Mouse (Mus musculus) midbrain, embryonic 16.5 days (tissue): ENCODE results near the gene Mfsd4b4. TPM values are rescaled to one million over a fixed set of nuclear protein-coding genes. Genes with fewer than 3 reads are reported as not detected.

Experiments
- ATAC-seq: fragments of 200-750 bp; cut with Nextera tagmentation; 2 replicates; pipeline ENCODE4 v1.8.0; 2017; ENCODE audit warnings: moderate TSS enrichment
- H3K27ac ChIP-seq: fragments of 300-500 bp; sonication (generic); 2 replicates; pipeline ENCODE4 v1.5.1; 2014; ENCODE audit warnings: mild to moderate bottlenecking, low read length, mixed read lengths
- H3K27me3 ChIP-seq: fragments of 300-500 bp; sonication (generic); 2 replicates; pipeline ENCODE4 v1.6.1; 2014; ENCODE audit warnings: low read depth, low read length, mixed read lengths; ENCODE audit not compliant: control insufficient read depth, insufficient read depth
- H3K36me3 ChIP-seq: fragments of 300-500 bp; sonication (generic); 2 replicates; pipeline ENCODE4 v1.6.1; 2014; ENCODE audit warnings: mild to moderate bottlenecking, low read length, moderate library complexity, mixed read lengths; ENCODE audit not compliant: control insufficient read depth, insufficient read depth
- H3K4me1 ChIP-seq: fragments of 300-500 bp; sonication (generic); 2 replicates; pipeline ENCODE4 v1.6.1; 2014; ENCODE audit warnings: mild to moderate bottlenecking, low read length, mixed read lengths; ENCODE audit not compliant: control insufficient read depth, insufficient read depth
- H3K4me2 ChIP-seq: fragments of 300-500 bp; sonication (generic); 2 replicates; pipeline ENCODE4 v1.6.1; 2014; ENCODE audit warnings: mild to moderate bottlenecking, low read length, mixed read lengths
- H3K4me3 ChIP-seq: fragments of 300-500 bp; sonication (generic); 2 replicates; pipeline ENCODE4 v1.5.1; 2014; ENCODE audit warnings: low read depth, mild to moderate bottlenecking, low read length, moderate library complexity, mixed read lengths
- H3K9ac ChIP-seq: fragments of 300-500 bp; sonication (generic); 2 replicates; pipeline ENCODE4 v1.6.1; 2014; ENCODE audit warnings: low read depth, low read length, mixed read lengths
- H3K9me3 ChIP-seq: fragments of 300-500 bp; sonication (generic); replicated peaks from 2 replicates; pipeline ENCODE4 v1.6.1; 2014; ENCODE audit warnings: mild to moderate bottlenecking, low read length, mixed read lengths; ENCODE audit not compliant: control insufficient read depth, poor library complexity, severe bottlenecking
- WGBS: fragments of 180-500 bp; shearing (Covaris S2); extraction: QIAGEN DNeasy Blood & Tissue Kit; methylation state at CpG from one replicate; pipeline ENCODE4 v1.1.7; 2014; 5-methylcytosine and 5-hydroxymethylcytosine counted together
- polyA plus RNA-seq: library from polyadenylated mRNA; unstranded; fragments of >200 nt; fragmentation: Nextera tagmentation; extraction: Ambion mirVana; gene quantifications from 2 replicates; pipeline ENCODE4 v1.2.1, GENCODE M21; 2015

Gene Mfsd4b4
- polyA plus RNA-seq, 1 experiment from 2014 or later = 5.2 TPM

GRCm38 (mm10) chr10:39896503-39896902, 2.5 kb downstream of the Mfsd4b4 start:
- Histone ChIP-seq H3K27ac (no peak overlapping the region), H3K4me2 (no peak overlapping the region), H3K36me3 (no peaks in the 10 kb centered on the region), H3K9me3 (no peaks in the 10 kb centered on the region), H3K4me1 (peaks cover 12% of the 10 kb centered on the region), H3K9ac (no peak overlapping the region), H3K27me3 (no peaks in the 10 kb centered on the region), H3K4me3 (no peak overlapping the region)
- no peak for ATAC-seq
- whole genome bisulfite sequencing = 89% methylated on average over 5 of the region's 5 CpGs

GRCm38 (mm10) chr10:39893702-39894697, 5.0 kb downstream of the Mfsd4b4 start:
- H3K4me3 ChIP-seq = no peak overlapping the region
- WGBS = 78% methylated on average over 11 of the region's 11 CpGs
- peaks cover 5% of the 10 kb centered on the region; the same call in 1 of the 2 replicates for H3K36me3 ChIP-seq
- no peaks in the 10 kb centered on the region for H3K27me3 ChIP-seq
- H3K27ac ChIP-seq = no peak overlapping the region
- H3K9ac ChIP-seq = no peak overlapping the region
- H3K9me3 ChIP-seq = no peaks in the 10 kb centered on the region
- ATAC-seq = no peak
- peaks cover 9% of the 10 kb centered on the region for H3K4me1 ChIP-seq
- H3K4me2 ChIP-seq = no peak overlapping the region

DNA sequence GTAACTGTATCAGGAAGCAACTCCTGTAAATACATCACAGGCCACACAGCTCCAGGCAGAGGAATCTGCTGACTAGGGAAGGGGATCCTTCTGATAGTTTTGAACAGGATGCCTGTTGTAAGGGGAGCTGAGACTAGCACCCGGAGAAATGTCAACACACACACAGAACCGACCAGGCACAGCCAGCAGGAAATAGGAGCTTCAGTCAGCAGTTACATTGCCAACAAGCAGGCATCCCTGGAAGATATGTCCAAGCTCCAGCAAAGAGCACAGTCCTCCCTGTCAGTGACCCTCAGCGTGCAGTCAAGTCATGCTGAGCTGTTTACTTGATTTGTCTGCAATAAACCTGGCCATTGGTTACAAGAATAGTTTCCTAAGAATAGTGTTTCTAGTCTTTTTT, 10.4 kb downstream of the Mfsd4b4 start:
- no peak for ATAC-seq
- H3K36me3 ChIP-seq = peaks cover 5% of the 10 kb centered on the region; the same call in 1 of the 2 replicates
- H3K27ac ChIP-seq = no peak overlapping the region
- H3K4me1 ChIP-seq = no peaks in the 10 kb centered on the region
- WGBS = 74% methylated on average over 3 of the region's 3 CpGs
- H3K9ac ChIP-seq = no peak overlapping the region
- H3K4me3 ChIP-seq = no peak overlapping the region
- H3K27me3 ChIP-seq = no peaks in the 10 kb centered on the region
- no peaks in the 10 kb centered on the region for H3K9me3 ChIP-seq
- H3K4me2 ChIP-seq = no peak overlapping the region

GRCm38 (mm10) chr10:39865509-39865908, 33.5 kb downstream of the Mfsd4b4 start:
- no peaks in the 10 kb centered on the region for H3K9me3 ChIP-seq
- H3K4me2 ChIP-seq = no peak overlapping the region
- no peak for ATAC-seq
- H3K4me1 ChIP-seq = no peaks in the 10 kb centered on the region
- H3K36me3 ChIP-seq = peaks cover 40% of the 10 kb centered on the region
- no peak overlapping the region for H3K4me3 ChIP-seq
- 94% methylated on average over 2 of the region's 2 CpGs for WGBS
- no peak overlapping the region for H3K9ac ChIP-seq
- H3K27ac ChIP-seq = no peak overlapping the region
- no peaks in the 10 kb centered on the region for H3K27me3 ChIP-seq

DNA sequence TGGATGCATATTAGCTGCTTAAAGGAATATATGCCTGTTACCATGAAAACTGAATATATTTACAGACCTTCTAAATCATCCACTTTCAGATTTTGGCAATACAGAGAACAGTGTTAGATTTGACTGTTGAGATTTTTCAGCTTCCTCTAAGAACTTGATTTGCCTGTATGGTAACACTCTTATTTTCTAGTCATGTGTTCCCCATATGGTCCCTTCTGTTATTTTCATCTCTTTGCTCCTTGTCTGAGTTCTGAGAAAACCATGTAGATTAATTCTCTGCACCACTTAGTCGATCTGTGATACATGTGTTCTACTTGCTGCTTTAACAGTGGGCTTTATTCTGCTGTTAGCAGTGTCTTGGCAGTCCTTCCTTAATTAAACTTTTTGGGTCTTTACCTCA, 56.4 kb downstream of the Mfsd4b4 start:
- Histone ChIP-seq H3K9me3 (no peaks in the 10 kb centered on the region), H3K9ac (no peak overlapping the region), H3K4me3 (no peak overlapping the region), H3K4me2 (no peak overlapping the region), H3K27ac (no peak overlapping the region), H3K4me1 (no peaks in the 10 kb centered on the region), H3K27me3 (no peaks in the 10 kb centered on the region), H3K36me3 (peaks cover 19% of the 10 kb centered on the region)
- WGBS = 92% methylated on average over 1 of the region's 1 CpGs
- ATAC-seq = no peak

Other genes starting within 250 kb of the Mfsd4b4 start
- gene Rev3l, start 167.1 kb downstream of the Mfsd4b4 start, polyA plus RNA-seq = 41.4 and 43.2 TPM in 2 replicates
- not detected in 2 replicates for gene Mfsd4b2, start 27.7 kb upstream of the Mfsd4b4 start, polyA plus RNA-seq
- 0.10 and 0.11 TPM in 2 replicates for gene Mfsd4b3, start 60.9 kb upstream of the Mfsd4b4 start, polyA plus RNA-seq
- gene Mfsd4b5, start 87.4 kb upstream of the Mfsd4b4 start, polyA plus RNA-seq = not detected in 2 replicates
- gene Mfsd4b1, start 126.0 kb upstream of the Mfsd4b4 start, polyA plus RNA-seq = 0.48 and 0.72 TPM in 2 replicates
- gene Slc16a10, start 243.0 kb upstream of the Mfsd4b4 start, polyA plus RNA-seq = 1.9 and 4.1 TPM in 2 replicates